Mouse (Mus musculus) MEL (cell line): ENCODE results near the gene Tmprss13. TPM values are rescaled to one million over a fixed set of nuclear protein-coding genes. Genes with fewer than 3 reads are reported as not detected.

ENCODE experiments used
- DNase-seq: peaks from one replicate; pipeline ENCODE4 v3.0.0; 2011; ENCODE audit warnings: low read depth, low spot score
- H3K27ac ChIP-seq: 2 replicates; pipeline ENCODE4 v1.5.1; 2012; ENCODE audit warnings: low read depth, mild to moderate bottlenecking, control low read depth, low read length, moderate library complexity; ENCODE audit not compliant: control insufficient read depth
- H3K27me3 ChIP-seq, 2 experiments: fragments of 150-350 bp in 1 of 2; sonication (generic) in 1 of 2; 2 replicates each; pipeline ENCODE4 v1.6.1; 2012; ENCODE audit warnings: low read length in 2 of 2, mild to moderate bottlenecking in 2 of 2, improper control_type of control experiment in 1 of 2, moderate library complexity in 1 of 2; ENCODE audit not compliant: insufficient read depth in 2 of 2, control insufficient read depth in 1 of 2
- H3K36me3 ChIP-seq, 2 experiments: 2 replicates each; pipeline ENCODE4 v1.6.1; 2012 to 2014; ENCODE audit warnings: low read length in 2 of 2, improper control_type of control experiment in 1 of 2, inconsistent platforms in 1 of 2, mild to moderate bottlenecking in 1 of 2; ENCODE audit not compliant: insufficient read depth in 2 of 2, control insufficient read depth in 1 of 2
- H3K4me1 ChIP-seq, 2 experiments: fragments of 150-350 bp in 1 of 2; sonication (generic) in 1 of 2; 2 replicates each; pipeline ENCODE4 v1.6.1; 2012; ENCODE audit warnings: low read length in 2 of 2, improper control_type of control experiment in 1 of 2, mild to moderate bottlenecking in 1 of 2; ENCODE audit not compliant: insufficient read depth in 2 of 2, control insufficient read depth in 1 of 2
- H3K4me3 ChIP-seq, 2 experiments: fragments of 150-350 bp in 1 of 2; sonication (generic) in 1 of 2; 2 replicates each; pipeline ENCODE4 v1.5.1; 2012; ENCODE audit warnings: low read depth in 2 of 2, low read length in 2 of 2, mild to moderate bottlenecking in 2 of 2, moderate library complexity in 2 of 2, control low read depth in 1 of 2, improper control_type of control experiment in 1 of 2; ENCODE audit not compliant: control insufficient read depth in 1 of 2, insufficient read depth in 1 of 2
- H3K79me2 ChIP-seq: 2 replicates; pipeline ENCODE4 v1.6.1; 2012; ENCODE audit warnings: mild to moderate bottlenecking, low read length, moderate library complexity; ENCODE audit not compliant: control insufficient read depth, poor library complexity, insufficient read depth
- H3K9ac ChIP-seq: 2 replicates; pipeline ENCODE4 v1.6.1; 2012; ENCODE audit warnings: low read depth, mild to moderate bottlenecking, control low read depth, low read length, moderate library complexity; ENCODE audit not compliant: control insufficient read depth, poor library complexity, severe bottlenecking
- H3K9me3 ChIP-seq: fragments of 150-350 bp; sonication (generic); replicated peaks from 2 replicates; pipeline ENCODE4 v1.6.1; 2012; ENCODE audit warnings: mild to moderate bottlenecking, low read length, improper control_type of control experiment, moderate library complexity; ENCODE audit not compliant: insufficient read depth
- ELF1 ChIP-seq: IDR thresholded peaks from 2 replicates; pipeline ENCODE4 v1.6.1; 2014; ENCODE audit warnings: low read depth, mild to moderate bottlenecking, inconsistent platforms, low read length, improper control_type of control experiment, moderate library complexity
- GABPA ChIP-seq: IDR thresholded peaks from 2 replicates; pipeline ENCODE4 v1.6.1; 2012; ENCODE audit warnings: low read depth, mild to moderate bottlenecking, inconsistent platforms, low read length, improper control_type of control experiment, moderate library complexity
- GATA1 ChIP-seq: IDR thresholded peaks from 2 replicates; pipeline ENCODE4 v1.6.1; 2011; ENCODE audit warnings: low read depth, low read length, improper control_type of control experiment
- MAFK ChIP-seq: IDR thresholded peaks from 2 replicates; pipeline ENCODE4 v1.6.1; 2011; ENCODE audit warnings: low read depth, mild to moderate bottlenecking, low read length, improper control_type of control experiment, borderline replicate concordance
- MAX ChIP-seq: IDR thresholded peaks from 2 replicates; pipeline ENCODE4 v1.6.1; 2011; ENCODE audit warnings: low read length, improper control_type of control experiment
- MEF2A ChIP-seq: IDR thresholded peaks from 2 replicates; pipeline ENCODE4 v1.6.1; 2014; ENCODE audit warnings: low read depth, mild to moderate bottlenecking, inconsistent platforms, low read length, improper control_type of control experiment; ENCODE audit not compliant: poor library complexity, insufficient replicate concordance, severe bottlenecking; ENCODE audit errors: extremely low read depth
- MXI1 ChIP-seq: IDR thresholded peaks from 2 replicates; pipeline ENCODE4 v1.6.1; 2011; ENCODE audit warnings: mild to moderate bottlenecking, low read depth, low read length, improper control_type of control experiment
- MYC ChIP-seq: IDR thresholded peaks from 2 replicates; pipeline ENCODE4 v1.6.1; 2011; ENCODE audit warnings: low read depth, mild to moderate bottlenecking, low read length, improper control_type of control experiment, moderate library complexity
- NRF1 ChIP-seq: IDR thresholded peaks from 2 replicates; pipeline ENCODE4 v1.6.1; 2014; ENCODE audit warnings: low read depth, mild to moderate bottlenecking, inconsistent platforms, low read length, improper control_type of control experiment, moderate library complexity; ENCODE audit not compliant: poor library complexity, insufficient read depth, severe bottlenecking
- POLR2AphosphoS5 ChIP-seq: IDR thresholded peaks from 2 replicates; pipeline ENCODE4 v1.6.1; 2012; ENCODE audit warnings: low read depth, borderline replicate concordance, mild to moderate bottlenecking, inconsistent platforms, low read length, moderate library complexity, mixed read lengths
- SIN3A ChIP-seq: IDR thresholded peaks from 2 replicates; pipeline ENCODE4 v1.6.1; 2012; ENCODE audit warnings: low read length, improper control_type of control experiment, inconsistent platforms
- SMC3 ChIP-seq: IDR thresholded peaks from 2 replicates; pipeline ENCODE4 v1.6.1; 2011; ENCODE audit warnings: low read depth, low read length, improper control_type of control experiment
- TBP ChIP-seq: IDR thresholded peaks from 2 replicates; pipeline ENCODE4 v1.8.0; 2011; ENCODE audit warnings: low read depth, low read length, improper control_type of control experiment
- TCF12 ChIP-seq: IDR thresholded peaks from 2 replicates; pipeline ENCODE4 v1.6.1; 2014; ENCODE audit warnings: low read depth, mild to moderate bottlenecking, inconsistent platforms, low read length, improper control_type of control experiment, moderate library complexity
- UBTF ChIP-seq: IDR thresholded peaks from 2 replicates; pipeline ENCODE4 v1.6.1; 2012; ENCODE audit warnings: low read depth, mild to moderate bottlenecking, inconsistent platforms, low read length, improper control_type of control experiment, moderate library complexity, borderline replicate concordance; ENCODE audit not compliant: insufficient read depth
- USF2 ChIP-seq, 2 experiments: IDR thresholded peaks; 2 replicates each; pipeline ENCODE4 v1.6.1; 2011 to 2012; ENCODE audit warnings: improper control_type of control experiment in 2 of 2, low read length in 2 of 2, borderline replicate concordance in 1 of 2, inconsistent platforms in 1 of 2, low read depth in 1 of 2, mild to moderate bottlenecking in 1 of 2; ENCODE audit not compliant: insufficient read depth in 1 of 2
- ZC3H11A ChIP-seq: IDR thresholded peaks from 2 replicates; pipeline ENCODE4 v1.6.1; 2012; ENCODE audit warnings: low read depth, mild to moderate bottlenecking, inconsistent platforms, low read length, improper control_type of control experiment
- ZKSCAN1 ChIP-seq: IDR thresholded peaks from 2 replicates; pipeline ENCODE4 v1.6.1; 2012; ENCODE audit warnings: low read depth, mild to moderate bottlenecking, inconsistent platforms, low read length, improper control_type of control experiment, moderate library complexity
- ZMIZ1 ChIP-seq: IDR thresholded peaks from 2 replicates; pipeline ENCODE4 v1.6.1; 2012; ENCODE audit warnings: low read depth, mild to moderate bottlenecking, inconsistent platforms, low read length, improper control_type of control experiment, moderate library complexity
- ZNF384 ChIP-seq: IDR thresholded peaks from 2 replicates; pipeline ENCODE4 v1.6.1; 2012; ENCODE audit warnings: low read depth, mild to moderate bottlenecking, inconsistent platforms, low read length, improper control_type of control experiment
- polyA plus RNA-seq, 2 experiments: library from polyadenylated mRNA; stranded (reverse) in 1 of 2; unstranded in 1 of 2; fragments of >175 nt in 1 of 2; fragments of >200 nt in 1 of 2; gene quantifications; 2 replicates each; pipeline versions ENCODE4 v1.2.1 to v1.2.4; 2012; ENCODE audit warnings: low replicate concordance in 2 of 2, low read depth in 1 of 2; ENCODE audit not compliant: insufficient read length in 2 of 2, insufficient read depth in 1 of 2, missing spikeins in 1 of 2
- total RNA-seq: library from RNA; depleted of rRNA; stranded (reverse); fragments of 300-350 nt; gene quantifications from 2 replicates; pipeline ENCODE4 v1.2.3, GENCODE M21; 2012

Gene Tmprss13
- total and polyA plus RNA-seq, 3 experiments, result not detected

GRCm38 (mm10) chr9:45282466-45282865 lies 36.4 kb upstream of the Tmprss13 start:
- H3K79me2 ChIP-seq, result no peaks in the 10 kb centered on the region
- H3K4me1 ChIP-seq, result peaks cover 4 to 10% of the 10 kb centered on the region in 2 experiments; a peak in 3 of 4 replicates
- DNase-seq, result no peak
- H3K27ac ChIP-seq, result no peak overlapping the region
- H3K9ac ChIP-seq, result no peak overlapping the region
- no peaks in the 10 kb centered on the region for H3K36me3 ChIP-seq
- TF ChIP-seq GABPA (no peak), ZC3H11A (no peak), ELF1 (no peak), ZKSCAN1 (no peak), MAX (no peak), ZNF384 (no peak), UBTF (no peak), SMC3 (no peak)
- H3K4me3 ChIP-seq, result no peak overlapping the region
- no peaks in the 10 kb centered on the region for H3K9me3 ChIP-seq
- no peaks in the 10 kb centered on the region for H3K27me3 ChIP-seq

- H3K9ac ChIP-seq, result no peak overlapping the region
- H3K36me3 ChIP-seq, result peaks cover 0 to 10% of the 10 kb centered on the region in 2 experiments; a peak in 2 of 4 replicates
- no peaks in the 10 kb centered on the region for H3K9me3 ChIP-seq
- TF ChIP-seq MAFK (no peak), GATA1 (no peak), MYC (no peak), TBP (no peak), SIN3A (no peak), NRF1 (no peak), POLR2AphosphoS5 (no peak), ZNF384 (no peak), ZMIZ1 (no peak), USF2 (IDR thresholded peaks at IDR 0.05; ENCODE audit: borderline replicate concordance in 1 of 2, insufficient read depth in 1 of 2, low read depth in 1 of 2, low read length in 2 of 2) (no peak), TCF12 (no peak), MXI1 (no peak), MEF2A (no peak), GABPA (no peak)
- H3K27ac ChIP-seq, result no peak overlapping the region
- DNase-seq, result no peak
- H3K27me3 ChIP-seq, result no peaks in the 10 kb centered on the region
- H3K4me1 ChIP-seq, result peaks cover 8 to 12% of the 10 kb centered on the region in 2 experiments; a peak in 3 of 4 replicates
- no peaks in the 10 kb centered on the region for H3K79me2 ChIP-seq
- no peak overlapping the region for H3K4me3 ChIP-seq
These were observed 27.3 kb upstream of the Tmprss13 start for GRCm38 (mm10) chr9:45291481-45292168.
